Comparison of ENCODE assay signal across 14 mouse cellular contexts in the genomic region with DNA sequence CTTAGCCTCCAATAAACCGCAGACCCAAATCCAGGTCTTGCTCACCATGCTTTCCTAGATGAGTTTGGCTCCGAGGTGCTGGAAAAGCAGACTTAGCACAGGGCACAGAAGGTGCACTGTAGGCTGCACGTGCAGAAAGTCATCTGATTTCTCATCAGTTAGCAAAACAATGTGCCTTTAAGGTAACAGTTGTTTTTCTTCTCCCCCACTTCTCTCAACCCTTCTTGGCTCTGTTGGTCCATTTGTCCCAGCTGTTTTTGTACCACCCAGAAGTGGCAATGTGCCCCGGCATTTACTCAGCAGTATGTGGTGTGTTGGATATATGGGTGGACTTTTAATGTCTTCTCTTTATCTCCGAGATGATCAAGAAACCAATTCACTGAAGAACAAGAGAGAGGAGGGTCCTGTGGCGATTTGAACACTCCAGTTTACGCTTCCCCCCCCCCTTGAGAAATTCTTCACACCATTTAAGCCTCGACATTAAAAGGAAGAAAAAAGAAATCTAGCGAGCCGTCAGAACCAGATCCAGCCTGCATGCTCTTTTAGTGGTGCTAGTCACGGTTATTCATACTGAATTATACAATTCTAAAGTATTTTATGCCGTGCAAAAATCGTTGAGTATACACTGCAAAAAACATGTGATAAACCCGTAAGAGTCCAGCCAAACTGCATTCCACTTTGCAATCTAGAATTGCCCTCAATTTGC.
A peak's percentile ranks its signal among the peaks of the same experiment; 100 is the strongest.
DNase-seq lines count a peak whose midpoint lies in the region; ATAC-seq and TF ChIP-seq lines count a peak whose summit lies in the region.
"Had no signal": no experiment of that assay in that cellular context is flagged by ENCODE, and none has a peak within 500 bp of the region (broad histone marks: within the 10 kb centered on the region; RNA-seq: fewer than 3 reads in every experiment).

No protein-coding gene starts in this region.

- H3K4me1 ChIP-seq in forebrain, embryonic 13.5 days, result peaks cover 29% of the 10 kb centered on the region
- H3K4me1 ChIP-seq in forebrain, embryonic 11.5 days (replicated peaks; ENCODE audit: control insufficient read depth, insufficient read depth, low read length), result no peaks in the 10 kb centered on the region
- peaks cover 6% of the 10 kb centered on the region; the same call in 1 of the 2 replicates for H3K4me1 ChIP-seq in neural tube, embryonic 11.5 days (ENCODE audit: control insufficient read depth, insufficient read depth, low read length)
- peaks cover 21% of the 10 kb centered on the region for H3K4me1 ChIP-seq in midbrain, embryonic 12.5 days
- H3K4me1 ChIP-seq in neural tube, embryonic 15.5 days, result peaks cover 26% of the 10 kb centered on the region
- H3K4me1 ChIP-seq in thymus, adult 2 months (replicated peaks; ENCODE audit: control insufficient read depth, insufficient read depth, low read length), result no peaks in the 10 kb centered on the region

- WGBS in forebrain, embryonic 13.5 days, result 45% methylated on average over 14 of the region's 14 CpGs
- WGBS in forebrain, embryonic 11.5 days, result 74% methylated on average over 14 of the region's 14 CpGs
- 58% methylated on average over 14 of the region's 14 CpGs for WGBS in neural tube, embryonic 11.5 days
- WGBS in midbrain, embryonic 12.5 days, result 60% methylated on average over 14 of the region's 14 CpGs
- WGBS in neural tube, embryonic 15.5 days, result 30% methylated on average over 14 of the region's 14 CpGs
- WGBS in thymus, adult 2 months, result 88% methylated on average over 14 of the region's 14 CpGs

- peaks cover 5% of the 10 kb centered on the region for H3K9me3 ChIP-seq in forebrain, embryonic 13.5 days (replicated peaks)
- no peaks in the 10 kb centered on the region; the same call in 1 of the 2 replicates for H3K9me3 ChIP-seq in forebrain, embryonic 11.5 days (ENCODE audit: control insufficient read depth, low read length)
- H3K9me3 ChIP-seq in neural tube, embryonic 11.5 days (ENCODE audit: control insufficient read depth, low read length), result no peaks in the 10 kb centered on the region
- 0 out of 2 replicates have a peak, but pooled peaks cover 8% of the 10 kb centered on the region for H3K9me3 ChIP-seq in midbrain, embryonic 12.5 days
- no peaks in the 10 kb centered on the region for H3K9me3 ChIP-seq in neural tube, embryonic 15.5 days (replicated peaks)

- no peak for TF ChIP-seq CTCF in thymus, adult 2 months (IDR thresholded peaks at IDR 0.05; ENCODE audit: borderline replicate concordance, control insufficient read depth, extremely low read depth, insufficient read depth, low read length, poor library complexity)

- peak overlapping the region; percentile 61 for H3K27ac ChIP-seq in forebrain, embryonic 13.5 days
- H3K27ac ChIP-seq in forebrain, embryonic 11.5 days (ENCODE audit: low read depth, low read length), result no peak overlapping the region; the same call in 1 of the 2 replicates
- peak overlapping the region; percentile 44; the same call in 1 of the 2 replicates for H3K27ac ChIP-seq in neural tube, embryonic 11.5 days (ENCODE audit: low read depth, low read length)
- peak overlapping the region; percentile 76 for H3K27ac ChIP-seq in midbrain, embryonic 12.5 days (replicated peaks)
- H3K27ac ChIP-seq in neural tube, embryonic 15.5 days (replicated peaks), result peak overlapping the region; percentile 60
- H3K27ac ChIP-seq in thymus, adult 2 months (ENCODE audit: control insufficient read depth, insufficient read depth, low read length), result no peak overlapping the region
- H3K27ac ChIP-seq: kidney, embryonic 15.5 days had no signal

- H3K9ac ChIP-seq in forebrain, embryonic 13.5 days, result no peak overlapping the region
- H3K9ac ChIP-seq in forebrain, embryonic 11.5 days (ENCODE audit: low read length), result no peak overlapping the region
- H3K9ac ChIP-seq in neural tube, embryonic 11.5 days (ENCODE audit: low read length), result no peak overlapping the region
- H3K9ac ChIP-seq in midbrain, embryonic 12.5 days (replicated peaks), result no peak overlapping the region; the same call in 1 of the 2 replicates
- H3K9ac ChIP-seq in neural tube, embryonic 15.5 days (replicated peaks), result no peak overlapping the region
- H3K9ac ChIP-seq: kidney, embryonic 15.5 days had no signal

- H3K4me2 ChIP-seq in forebrain, embryonic 13.5 days, result peak overlapping the region; percentile 28
- no peak overlapping the region for H3K4me2 ChIP-seq in forebrain, embryonic 11.5 days (ENCODE audit: low read depth, low read length, severe bottlenecking)
- no peak overlapping the region for H3K4me2 ChIP-seq in neural tube, embryonic 11.5 days (ENCODE audit: low read depth)
- peak overlapping the region; percentile 14 for H3K4me2 ChIP-seq in midbrain, embryonic 12.5 days (replicated peaks)
- peak overlapping the region; percentile 36 for H3K4me2 ChIP-seq in neural tube, embryonic 15.5 days
- H3K4me2 ChIP-seq: kidney, embryonic 15.5 days had no signal

- ATAC-seq in forebrain, embryonic 13.5 days, result 0 out of 2 replicates have a peak, but pooled peaks have one; percentile 7
- no peak for ATAC-seq in forebrain, embryonic 11.5 days (replicated peaks; ENCODE audit: low FRiP score)
- ATAC-seq in neural tube, embryonic 11.5 days (ENCODE audit: insufficient read depth, low FRiP score, low TSS enrichment), result peak; percentile 46; the same call in 1 of the 2 replicates
- ATAC-seq in midbrain, embryonic 12.5 days (ENCODE audit: low FRiP score, low read depth), result peak; percentile 73
- ATAC-seq in neural tube, embryonic 15.5 days (ENCODE audit: low FRiP score), result peak; percentile 48; the same call in 1 of the 2 replicates

- no peaks in the 10 kb centered on the region for H3K36me3 ChIP-seq in forebrain, embryonic 13.5 days (ENCODE audit: poor library complexity, severe bottlenecking)
- no peaks in the 10 kb centered on the region for H3K36me3 ChIP-seq in forebrain, embryonic 11.5 days (ENCODE audit: control insufficient read depth, insufficient read depth, low read length)
- H3K36me3 ChIP-seq in neural tube, embryonic 11.5 days (ENCODE audit: control insufficient read depth, insufficient read depth, low read length), result no peaks in the 10 kb centered on the region
- H3K36me3 ChIP-seq in midbrain, embryonic 12.5 days, result no peaks in the 10 kb centered on the region
- H3K36me3 ChIP-seq in neural tube, embryonic 15.5 days, result no peaks in the 10 kb centered on the region
- no peaks in the 10 kb centered on the region for H3K36me3 ChIP-seq in thymus, adult 2 months (ENCODE audit: control insufficient read depth, insufficient read depth, low read length)
- H3K36me3 ChIP-seq: kidney, embryonic 15.5 days had no signal

- no peak overlapping the region for H3K4me3 ChIP-seq in forebrain, embryonic 13.5 days
- H3K4me3 ChIP-seq in forebrain, embryonic 11.5 days (ENCODE audit: low read depth, low read length), result no peak overlapping the region
- H3K4me3 ChIP-seq in neural tube, embryonic 11.5 days (ENCODE audit: low read depth, low read length), result no peak overlapping the region
- H3K4me3 ChIP-seq in midbrain, embryonic 12.5 days, result no peak overlapping the region
- H3K4me3 ChIP-seq in neural tube, embryonic 15.5 days (replicated peaks), result no peak overlapping the region
- H3K4me3 ChIP-seq in thymus, adult 2 months (ENCODE audit: control insufficient read depth, insufficient read depth, low read length), result no peak overlapping the region
- H3K4me3 ChIP-seq: kidney, embryonic 15.5 days had no signal

- no peaks in the 10 kb centered on the region for H3K27me3 ChIP-seq in forebrain, embryonic 13.5 days
- no peaks in the 10 kb centered on the region for H3K27me3 ChIP-seq in forebrain, embryonic 11.5 days (ENCODE audit: control insufficient read depth, insufficient read depth, low read length)
- H3K27me3 ChIP-seq in neural tube, embryonic 11.5 days (ENCODE audit: control insufficient read depth, insufficient read depth, low read length), result no peaks in the 10 kb centered on the region
- H3K27me3 ChIP-seq in midbrain, embryonic 12.5 days, result no peaks in the 10 kb centered on the region
- H3K27me3 ChIP-seq in neural tube, embryonic 15.5 days (replicated peaks), result no peaks in the 10 kb centered on the region
- no peaks in the 10 kb centered on the region for H3K27me3 ChIP-seq in thymus, adult 2 months (ENCODE audit: control insufficient read depth, insufficient read depth, low read length)
- H3K27me3 ChIP-seq: kidney, embryonic 15.5 days had no signal

- TF ChIP-seq POLR2A in thymus, adult 2 months (IDR thresholded peaks at IDR 0.05; ENCODE audit: control insufficient read depth, extremely low read depth, insufficient read depth, low read length, poor library complexity), result no peak

- no peak for DNase-seq in forebrain, embryonic 11.5 days (ENCODE audit: low spot score)
- no peak for DNase-seq in neural tube, embryonic 11.5 days (ENCODE audit: low spot score)
- no peak for DNase-seq in neural tube, embryonic 10.5 days (ENCODE audit: extremely low spot score, low spot score)
- no peak for DNase-seq in liver
- no peak for DNase-seq in thymus, adult 2 months
- DNase-seq: adrenal gland, postnatal 36 days; gastrocnemius, postnatal 10 days; heart, postnatal 10 days; right cerebral cortex, postnatal 4 days; thymus, adult 18-20 months had no signal

Comparison
In these comparisons a context has a peak if more than half of its experiments do, and no peak if none do; other contexts are left out.
1. H3K27ac ChIP-seq: peak in forebrain, embryonic 13.5 days (single experiment), neural tube, embryonic 11.5 days (single experiment), midbrain, embryonic 12.5 days (single experiment) and neural tube, embryonic 15.5 days (single experiment); none in forebrain, embryonic 11.5 days (single experiment) and thymus, adult 2 months (single experiment).
2. H3K4me2 ChIP-seq: peak in forebrain, embryonic 13.5 days (single experiment), midbrain, embryonic 12.5 days (single experiment) and neural tube, embryonic 15.5 days (single experiment); none in forebrain, embryonic 11.5 days (single experiment) and neural tube, embryonic 11.5 days (single experiment).